Mouse (Mus musculus): ENCODE results near the gene Akap7. TPM values are rescaled to one million over a fixed set of nuclear protein-coding genes. Genes with fewer than 3 reads are reported as not detected.
"Not testable (repeated sequence)": the region's sequence is repeated elsewhere in the genome, so short reads cannot be mapped to it uniquely, and the experiment has no call there.

The Akap7 gene
- total RNA-seq, 2 experiments from 2014 or later = 18.3 to 25.6 TPM

DNA sequence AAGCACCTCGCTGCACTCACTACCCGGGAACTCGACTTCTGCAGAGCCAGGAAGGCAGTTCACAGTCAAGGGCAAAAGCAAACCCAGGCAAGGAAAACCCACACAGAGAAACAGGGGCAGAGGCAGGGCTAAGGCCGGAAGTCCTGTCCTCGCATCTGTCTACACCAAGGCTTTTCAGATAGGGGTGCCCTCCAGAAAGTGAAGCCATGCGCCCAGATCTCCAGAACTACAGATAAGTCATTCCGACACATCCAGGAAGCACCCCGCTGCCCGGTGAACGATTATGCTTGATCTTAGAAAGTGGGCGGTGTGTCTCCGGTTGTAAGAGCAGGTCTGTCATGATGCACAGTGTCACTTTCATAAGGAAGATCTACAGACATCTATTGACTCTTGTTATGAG, 109.1 kb downstream of the Akap7 start:
- DNase-seq = no peak
- no peak for TF ChIP-seq CTCF (IDR thresholded peaks at IDR 0.05)
- Histone ChIP-seq H3K27ac (no peak overlapping the region), H3K4me3 (no peak overlapping the region)
- intact Hi-C loops (cut with DNase I) = no loop called here

DNA sequence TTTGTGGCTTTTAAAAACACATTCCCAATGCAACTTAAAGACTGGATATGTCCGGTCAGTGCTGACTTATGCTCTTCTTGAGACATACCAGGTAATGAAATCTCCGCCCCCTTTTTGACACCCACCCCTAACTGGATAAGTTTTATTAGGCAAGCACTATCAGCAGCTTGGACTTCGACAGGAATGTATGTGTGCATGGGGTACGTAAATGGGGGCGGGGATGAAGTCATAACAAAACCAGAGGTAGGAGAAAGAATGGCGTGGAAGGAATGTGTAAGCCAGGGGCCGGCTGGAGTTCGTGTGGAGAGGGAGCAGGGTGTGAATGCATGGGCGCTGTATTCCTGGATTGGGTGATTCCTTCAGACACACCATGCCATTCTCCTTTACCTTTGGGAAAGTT, 109.6 kb downstream of the Akap7 start:
- intact Hi-C loops (cut with DNase I) = no loop called here
- DNase-seq = no peak
- no peak for TF ChIP-seq CTCF (IDR thresholded peaks at IDR 0.05)
- no peak overlapping the region for H3K4me3 ChIP-seq
- no peak overlapping the region for H3K27ac ChIP-seq

DNA sequence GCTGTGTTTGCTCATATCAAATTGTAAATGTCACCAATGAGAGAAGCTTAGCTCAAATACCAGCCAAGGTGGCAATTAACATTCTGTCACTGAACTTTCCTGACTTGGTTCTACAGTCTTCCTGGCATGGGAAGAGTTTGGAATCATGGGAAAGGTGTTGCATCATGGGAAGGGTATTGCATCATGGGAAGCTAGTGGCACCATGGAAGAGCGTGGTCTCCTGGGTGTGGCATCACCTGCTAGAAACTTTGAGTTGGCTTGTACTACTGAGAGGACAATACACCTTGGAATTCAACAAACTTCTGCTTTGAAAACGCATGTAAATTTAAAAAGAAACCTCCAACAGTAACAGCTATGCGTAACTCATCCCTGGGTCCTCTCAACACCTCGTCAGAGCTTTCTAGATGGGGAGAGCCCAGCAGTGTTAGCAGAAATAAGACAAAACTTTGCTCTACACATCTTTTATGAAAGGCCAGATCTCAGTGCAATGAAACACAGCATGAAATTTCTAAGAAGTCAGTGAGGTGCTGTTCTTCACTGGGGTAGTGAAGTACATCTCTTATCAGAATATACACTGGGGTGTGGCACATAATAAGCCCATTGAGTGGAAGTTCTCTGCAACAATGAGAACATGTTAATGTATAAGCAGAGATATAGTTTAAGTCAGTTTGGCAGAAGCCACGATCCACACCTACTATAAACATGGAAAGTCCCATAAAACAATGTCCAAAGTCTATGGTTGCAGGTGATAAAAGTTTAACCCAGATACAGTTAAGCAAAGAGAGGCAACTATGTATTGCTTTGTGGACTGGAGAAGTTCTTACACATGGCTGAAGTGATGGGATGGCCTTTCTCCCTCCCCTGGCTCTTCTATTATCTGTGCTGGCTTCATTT, 115.2 kb downstream of the Akap7 start:
- Histone ChIP-seq H3K4me3 (no peak overlapping the region), H3K27ac (no peak overlapping the region)
- intact Hi-C loops (cut with DNase I) = no loop called here
- no peak for DNase-seq
- no peak for TF ChIP-seq CTCF (IDR thresholded peaks at IDR 0.05)

DNA sequence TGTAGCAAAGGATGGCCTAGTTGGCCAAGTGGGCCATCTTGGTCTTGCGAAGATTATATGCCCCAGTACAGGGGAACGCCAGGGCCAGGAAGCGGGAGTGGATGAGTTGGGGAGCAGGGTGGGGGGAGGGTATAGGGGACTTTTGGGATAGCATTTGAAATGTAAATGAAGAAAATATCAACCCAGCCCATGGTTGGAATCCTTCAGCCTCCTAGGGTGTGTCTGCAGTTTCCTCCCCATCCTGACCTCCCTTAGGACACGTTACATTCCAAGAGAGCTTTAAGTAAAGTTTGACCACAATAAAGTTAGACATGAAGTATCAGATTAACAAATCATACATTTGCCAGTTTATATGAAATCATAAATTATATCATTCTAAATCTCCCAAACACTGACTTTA, 116.5 kb downstream of the Akap7 start:
- no peak for TF ChIP-seq CTCF (IDR thresholded peaks at IDR 0.05)
- Histone ChIP-seq H3K4me3 (no peak overlapping the region), H3K27ac (no peak overlapping the region)
- intact Hi-C loops (cut with DNase I) = no loop called here
- DNase-seq = no peak

DNA sequence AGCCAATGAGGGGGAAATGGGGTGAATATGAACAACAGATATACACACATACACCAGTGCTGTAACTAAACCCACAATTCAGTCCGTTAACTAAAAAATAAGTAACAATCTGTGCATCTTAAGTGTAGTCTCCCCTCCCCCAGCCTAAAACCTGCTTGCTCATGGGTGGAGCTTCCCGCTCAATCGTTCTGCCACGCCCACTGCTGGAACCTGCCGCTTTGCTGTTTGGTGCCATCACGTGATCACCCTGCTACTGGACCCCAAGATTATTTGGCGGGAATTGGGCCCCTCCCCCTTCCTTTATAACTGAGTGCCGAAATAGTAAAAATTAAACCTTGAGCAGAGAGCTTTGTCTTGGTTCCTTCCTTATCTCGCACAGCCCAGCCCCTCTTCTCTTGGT, 121.4 kb downstream of the Akap7 start:
- H3K27ac ChIP-seq; DNase-seq; H3K4me3 ChIP-seq; intact Hi-C loops (cut with DNase I): not testable (repeated sequence)

DNA sequence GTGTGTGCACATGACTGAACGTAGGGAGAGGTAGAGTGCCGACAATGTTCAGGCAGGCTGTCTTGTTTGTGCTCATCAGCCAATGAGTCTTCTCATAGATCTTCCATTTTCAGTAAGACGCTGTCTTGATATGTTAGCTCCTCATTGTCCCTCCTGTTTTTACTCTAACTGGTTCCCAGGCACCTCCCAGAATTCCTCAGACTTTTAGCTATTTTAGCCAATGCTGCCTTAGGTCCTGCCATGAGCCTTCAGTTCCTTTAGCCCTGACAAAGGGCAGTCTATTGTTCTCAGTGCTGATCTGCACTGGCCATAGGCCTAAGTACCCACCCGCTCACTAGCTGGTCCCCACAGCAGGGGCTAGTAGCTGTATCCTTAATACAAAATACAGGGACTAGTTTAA, 122.0 kb downstream of the Akap7 start:
- no peak for DNase-seq
- Histone ChIP-seq H3K27ac (no peak overlapping the region), H3K4me3 (no peak overlapping the region)
- intact Hi-C loops (cut with DNase I) = no loop called here
- TF ChIP-seq CTCF (IDR thresholded peaks at IDR 0.05) = no peak

DNA sequence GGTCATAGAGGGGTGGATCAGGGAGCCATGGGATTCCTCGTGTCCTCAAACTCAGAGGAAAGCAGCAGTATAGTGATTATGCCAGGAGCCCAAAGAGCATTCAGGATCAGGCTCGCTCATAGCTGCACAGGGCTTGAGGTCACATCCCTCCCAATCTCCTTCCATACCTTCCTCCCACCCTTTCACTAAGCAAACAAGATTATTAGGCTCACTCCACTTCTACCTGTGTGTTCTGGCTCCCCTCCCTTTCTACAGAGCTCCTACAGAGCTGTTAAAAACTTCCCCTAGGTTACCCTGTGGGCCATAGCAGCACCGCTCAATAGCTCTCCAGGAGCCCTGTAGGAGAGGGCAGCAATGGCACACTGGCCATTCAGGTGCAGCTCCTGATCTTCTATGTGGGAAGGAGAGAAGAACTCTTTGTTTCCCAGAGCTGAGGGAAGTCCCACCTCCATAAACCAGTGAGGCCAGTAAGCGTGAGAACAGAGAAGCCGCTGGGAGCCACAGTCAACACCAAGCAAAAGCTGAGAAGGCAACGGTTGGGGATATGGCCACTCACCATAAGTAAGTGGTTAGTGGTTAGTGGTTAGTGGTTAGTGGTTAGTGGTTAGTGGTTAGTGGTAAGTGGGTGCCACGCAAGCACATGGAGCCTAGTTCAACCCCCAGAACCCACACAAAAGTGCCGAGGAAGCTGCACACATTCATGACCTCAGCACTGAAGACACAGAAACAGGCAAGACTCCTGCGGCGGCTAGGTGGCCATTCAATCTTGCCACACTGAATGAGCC, 122.7 kb downstream of the Akap7 start:
- no peak overlapping the region for H3K4me3 ChIP-seq
- TF ChIP-seq CTCF (IDR thresholded peaks at IDR 0.05) = no peak
- H3K27ac ChIP-seq = no peak overlapping the region
- DNase-seq = no peak
- intact Hi-C loops (cut with DNase I) = no loop called here

DNA sequence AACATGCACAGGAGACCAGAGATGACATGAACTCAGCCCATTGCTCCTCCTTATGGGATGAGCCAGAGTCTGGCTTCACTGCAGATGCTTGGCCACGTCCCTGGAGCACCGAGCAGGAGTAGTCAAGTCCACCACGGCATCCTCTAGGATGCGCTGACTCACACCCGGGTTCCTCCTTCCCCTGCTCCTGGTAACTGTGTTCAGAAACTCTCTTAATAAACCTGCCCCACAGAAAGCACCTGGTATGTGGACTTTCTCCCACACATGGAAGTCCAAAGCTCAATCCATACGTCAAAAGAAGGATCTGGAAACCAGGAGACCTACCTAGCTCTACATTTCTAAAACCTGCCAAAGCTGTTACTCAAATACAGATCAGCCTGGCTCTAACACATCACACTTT, 124.4 kb downstream of the Akap7 start:
- no peak overlapping the region for H3K4me3 ChIP-seq
- intact Hi-C loops (cut with DNase I) = no loop called here
- no peak for DNase-seq
- no peak for TF ChIP-seq CTCF (IDR thresholded peaks at IDR 0.05)
- no peak overlapping the region for H3K27ac ChIP-seq

DNA sequence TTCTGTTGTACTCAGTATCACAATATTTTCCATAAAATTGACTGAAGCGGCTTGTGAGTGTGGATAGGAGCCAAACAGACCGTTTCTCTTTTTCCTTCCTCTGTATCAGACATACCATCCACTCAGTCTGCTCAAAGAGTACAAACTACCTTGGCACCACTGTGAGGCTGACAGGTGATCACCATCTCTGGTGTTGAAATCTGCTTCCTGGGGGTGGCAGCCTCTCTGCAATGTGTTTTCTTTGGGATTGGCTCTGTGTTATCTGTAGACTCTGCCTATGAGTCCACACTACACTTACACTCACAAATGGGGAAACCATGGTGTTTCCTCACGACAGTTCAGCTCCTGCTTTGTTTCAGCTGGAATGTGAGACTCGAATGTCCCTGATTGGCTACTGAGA, 128.6 kb downstream of the Akap7 start:
- no peak for TF ChIP-seq CTCF (IDR thresholded peaks at IDR 0.05)
- DNase-seq = no peak
- H3K4me3 ChIP-seq = no peak overlapping the region
- H3K27ac ChIP-seq = no peak overlapping the region
- intact Hi-C loops (cut with DNase I) = no loop called here

DNA sequence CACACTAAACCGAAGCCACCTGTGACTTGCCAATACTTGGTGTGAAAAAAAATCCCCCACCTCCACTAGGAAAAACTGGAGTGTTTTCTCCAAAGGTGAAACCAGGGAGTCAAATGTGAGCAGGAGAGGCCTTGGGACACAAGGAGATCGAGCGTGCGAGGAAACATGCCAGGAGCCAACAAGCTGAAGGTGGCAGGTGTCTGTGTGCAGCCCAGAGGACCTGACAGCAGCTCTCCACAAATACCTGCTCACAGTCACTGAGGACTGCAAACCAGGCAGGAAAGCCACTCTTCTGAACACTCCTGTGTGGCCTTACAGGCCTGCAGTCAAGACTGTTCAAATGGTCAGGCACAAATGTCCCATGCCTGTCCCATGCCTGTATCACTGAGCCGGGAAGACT, 130.4 kb downstream of the Akap7 start:
- no peak for DNase-seq
- intact Hi-C loops (cut with DNase I) = no loop called here
- Histone ChIP-seq H3K27ac (no peak overlapping the region), H3K4me3 (no peak overlapping the region)
- no peak for TF ChIP-seq CTCF (IDR thresholded peaks at IDR 0.05)

DNA sequence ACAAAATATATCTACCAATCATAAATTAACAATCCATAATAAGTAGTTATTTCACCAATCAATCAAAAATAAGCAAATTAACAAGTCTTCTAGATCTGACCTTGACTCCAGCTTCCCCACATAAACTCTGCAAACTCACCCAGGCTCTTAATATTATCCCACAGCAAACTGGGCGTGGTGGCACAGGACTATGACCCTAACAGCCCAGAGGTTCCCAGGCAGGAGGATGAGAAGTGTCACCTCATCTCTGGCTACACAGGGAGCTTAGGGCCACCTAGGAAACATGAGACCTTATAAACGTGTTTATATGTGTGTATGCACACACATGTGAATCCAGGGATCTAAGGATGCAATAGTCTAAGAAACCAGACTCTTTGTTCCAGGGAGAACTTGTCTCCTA, 132.8 kb downstream of the Akap7 start:
- intact Hi-C loops (cut with DNase I) = no loop called here

DNA sequence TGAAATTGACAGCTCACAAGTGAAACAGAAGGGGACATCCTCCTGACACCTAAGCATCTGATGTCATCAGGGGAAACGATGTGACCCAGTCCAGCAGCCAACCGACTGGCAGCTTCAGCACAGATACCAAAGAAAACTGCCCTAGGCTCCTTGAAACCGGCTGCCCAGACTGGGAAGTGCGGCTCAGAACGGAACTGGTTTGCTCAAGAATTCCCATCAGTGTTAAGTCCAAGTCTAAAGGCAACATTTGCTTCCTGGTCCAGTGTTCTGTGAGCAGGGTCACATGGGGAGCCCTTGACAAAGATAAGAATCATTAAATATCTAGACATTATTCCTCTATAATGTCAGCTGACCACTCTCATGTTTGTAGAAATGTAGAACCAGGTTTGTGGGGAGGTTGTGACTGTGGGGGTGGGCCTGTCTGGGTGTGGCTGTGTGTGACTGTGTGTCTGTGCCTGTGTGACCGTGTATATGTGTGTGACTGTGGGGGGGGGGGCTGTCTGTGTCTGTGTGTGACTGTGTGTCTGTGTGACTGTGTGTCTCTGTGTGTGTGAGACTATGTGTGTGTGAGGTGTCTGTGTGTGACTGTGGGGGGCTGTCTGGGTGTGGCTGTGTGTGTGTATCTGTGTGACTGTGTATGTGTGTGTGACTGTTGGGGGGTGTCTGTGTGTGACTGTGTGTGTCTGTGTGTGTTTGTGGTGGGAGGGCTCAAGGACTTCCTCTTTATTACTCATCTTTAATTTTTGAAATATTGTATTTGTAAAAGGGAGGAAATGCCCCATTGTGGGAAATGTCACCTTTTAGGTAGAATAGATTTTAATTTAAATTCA, 140.1 kb downstream of the Akap7 start:
- no peak overlapping the region for H3K27ac ChIP-seq
- no peak for DNase-seq
- no peak for TF ChIP-seq CTCF (IDR thresholded peaks at IDR 0.05)
- intact Hi-C loops (cut with DNase I) = no loop called here
- H3K4me3 ChIP-seq = no peak overlapping the region

More for the DNA sequence above, 132.8 kb downstream of the Akap7 start:
- Histone ChIP-seq H3K27ac (no peak overlapping the region), H3K4me3 (no peak overlapping the region)
- no peak for TF ChIP-seq CTCF (IDR thresholded peaks at IDR 0.05)
- DNase-seq = no peak

DNA sequence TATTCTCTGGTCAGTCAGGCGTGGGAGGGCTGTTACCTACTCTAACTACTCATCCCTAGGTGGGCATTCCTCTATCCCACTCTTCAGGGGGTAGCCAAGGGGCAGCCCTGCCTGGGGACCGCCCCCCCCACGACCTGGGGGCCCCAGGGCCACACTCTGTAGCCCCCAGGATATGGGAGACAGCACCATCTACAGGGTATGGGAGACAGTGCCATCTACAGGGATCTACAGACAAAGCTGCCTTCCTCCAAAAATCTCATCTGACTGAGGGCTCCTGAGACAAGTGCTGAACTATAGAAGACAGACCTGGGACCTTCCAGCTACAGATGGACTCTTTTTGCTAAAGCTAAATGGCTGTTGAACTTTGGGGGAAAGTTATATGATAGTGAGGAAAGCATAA, 144.2 kb downstream of the Akap7 start:
- intact Hi-C loops (cut with DNase I); DNase-seq; H3K4me3 ChIP-seq; H3K27ac ChIP-seq: not testable (repeated sequence)
- TF ChIP-seq CTCF (IDR thresholded peaks at IDR 0.05) = 0 out of 2 replicates have a peak, but pooled peaks have one; percentile 5
